ENCODE assay signal across 11 mouse cellular contexts in the genomic region with DNA sequence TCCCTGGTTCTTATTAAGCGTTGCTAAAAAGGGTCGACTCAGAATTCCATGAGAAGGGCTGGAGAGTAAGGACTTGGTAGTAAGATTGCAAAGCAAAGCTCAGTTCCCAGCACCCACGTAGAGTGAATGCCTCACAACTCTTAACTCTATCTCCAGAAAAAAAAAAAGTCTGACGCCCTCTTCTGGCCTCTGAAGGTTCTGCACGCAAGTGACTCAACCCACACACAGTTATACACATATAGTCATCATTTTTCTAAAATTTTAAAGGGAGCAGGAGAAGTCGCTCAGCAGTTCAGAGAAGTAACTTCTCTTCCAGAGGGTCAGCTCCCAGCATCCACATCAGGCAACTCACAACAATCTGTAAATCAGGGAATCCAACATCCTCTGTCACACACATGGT.
"Had no signal": no experiment of that assay in that cellular context is flagged by ENCODE, and none has a peak within 500 bp of the region (broad histone marks: within the 10 kb centered on the region; RNA-seq: fewer than 3 reads in every experiment).

No protein-coding gene starts in this region.

- H3K27ac ChIP-seq: kidney, embryonic 15.5 days; limb, embryonic 15.5 days; liver, embryonic 12.5 days; midbrain, embryonic 10.5 days; neural tube, embryonic 12.5 days had no signal

- DNase-seq: kidney, adult 2 months; kidney, postnatal 25 days; midbrain, embryonic 14.5 days; thymus, adult 18-20 months; thymus, postnatal 14 days had no signal

- H3K4me2 ChIP-seq: kidney, embryonic 15.5 days; limb, embryonic 15.5 days; liver, embryonic 12.5 days; neural tube, embryonic 12.5 days had no signal

- H3K27me3 ChIP-seq: kidney, embryonic 15.5 days; limb, embryonic 15.5 days; liver, embryonic 12.5 days; neural tube, embryonic 12.5 days had no signal

- H3K36me3 ChIP-seq: limb, embryonic 15.5 days had no signal

- ATAC-seq: liver, embryonic 12.5 days had no signal

- H3K9me3 ChIP-seq: kidney, embryonic 15.5 days; liver, embryonic 12.5 days had no signal

- H3K9ac ChIP-seq: kidney, embryonic 15.5 days; limb, embryonic 15.5 days; liver, embryonic 12.5 days; neural tube, embryonic 12.5 days had no signal

- H3K4me1 ChIP-seq: neural tube, embryonic 12.5 days had no signal

- H3K4me3 ChIP-seq: kidney, embryonic 15.5 days; limb, embryonic 15.5 days; liver, embryonic 12.5 days; midbrain, embryonic 10.5 days; myocyte; neural tube, embryonic 12.5 days had no signal
